In the genomic region with DNA sequence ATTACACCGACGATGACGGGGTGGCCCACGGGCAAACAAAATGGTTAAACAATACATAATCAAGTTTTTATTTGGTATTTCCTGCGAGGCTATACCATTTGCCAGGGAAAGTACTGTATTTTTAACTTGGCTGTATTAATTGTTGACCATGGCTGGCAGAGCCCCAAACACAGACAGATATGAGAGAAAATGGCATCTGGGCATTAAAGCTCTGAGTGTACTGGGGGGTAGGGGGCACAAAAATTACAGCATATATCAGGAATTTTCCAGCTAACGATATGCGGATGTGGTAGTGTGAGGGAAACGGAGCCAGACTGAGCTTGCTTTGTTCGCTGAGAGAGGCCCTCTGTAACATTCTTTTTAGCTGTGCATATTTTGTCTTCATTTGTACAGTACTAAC, we compare ENCODE assay signal across 7 mouse cellular contexts.
DNase-seq lines count a peak whose midpoint lies in the region; ATAC-seq and TF ChIP-seq lines count a peak whose summit lies in the region.
"Not testable (repeated sequence)": the region's sequence is repeated elsewhere in the genome, so short reads cannot be mapped to it uniquely, and the experiment has no call there.

No protein-coding gene starts in this region.

- ATAC-seq in forebrain, embryonic 13.5 days; forebrain, postnatal 0 days; hindbrain, embryonic 13.5 days (ENCODE audit: low FRiP score); lung, embryonic 15.5 days (ENCODE audit: borderline replicate concordance, extremely low read depth, low FRiP score, low TSS enrichment); midbrain, embryonic 14.5 days (ENCODE audit: low FRiP score, low TSS enrichment): not testable (repeated sequence)

- H3K9me3 ChIP-seq in forebrain, embryonic 13.5 days (replicated peaks); forebrain, postnatal 0 days (ENCODE audit: low read length); hindbrain, embryonic 13.5 days; lung, embryonic 15.5 days; midbrain, embryonic 14.5 days (ENCODE audit: control insufficient read depth, low read length): not testable (repeated sequence)

- peak overlapping the region; percentile 80 for H3K27ac ChIP-seq in forebrain, embryonic 13.5 days
- H3K27ac ChIP-seq in forebrain, postnatal 0 days (ENCODE audit: low read depth, low read length); hindbrain, embryonic 13.5 days; midbrain, embryonic 14.5 days (replicated peaks; ENCODE audit: low read depth, low read length): not testable (repeated sequence)
- H3K27ac ChIP-seq in lung, embryonic 15.5 days = peak overlapping the region; percentile 44; the same call in 1 of the 2 replicates

- TF ChIP-seq CTCF in forebrain, postnatal 0 days (IDR thresholded peaks at IDR 0.05; ENCODE audit: low read depth) = not testable (repeated sequence)

- peak; percentile 86 for DNase-seq in Muller cell, postnatal 12 days (ENCODE audit: inconsistent ontology term)
- DNase-seq in forebrain, postnatal 0 days = peak; percentile 45
- DNase-seq in kidney, postnatal 14 days = peak; percentile 18
- peak; percentile 33 for DNase-seq in midbrain, embryonic 14.5 days

- 15% methylated on average over 9 of the region's 9 CpGs for WGBS in forebrain, embryonic 13.5 days
- 16% methylated on average over 9 of the region's 9 CpGs for WGBS in forebrain, postnatal 0 days
- WGBS in hindbrain, embryonic 13.5 days = 48% methylated on average over 9 of the region's 9 CpGs
- 10% methylated on average over 9 of the region's 9 CpGs for WGBS in lung, embryonic 15.5 days
- 33% methylated on average over 9 of the region's 9 CpGs for whole genome bisulfite sequencing in midbrain, embryonic 14.5 days

- H3K4me3 ChIP-seq in forebrain, embryonic 13.5 days; forebrain, postnatal 0 days (ENCODE audit: low read depth, low read length); hindbrain, embryonic 13.5 days; lung, embryonic 15.5 days; midbrain, embryonic 14.5 days (replicated peaks; ENCODE audit: low read depth, low read length): not testable (repeated sequence)

- not testable (repeated sequence) for H3K27me3 ChIP-seq in forebrain, embryonic 13.5 days; forebrain, postnatal 0 days (ENCODE audit: insufficient read depth, low read length); hindbrain, embryonic 13.5 days; lung, embryonic 15.5 days; midbrain, embryonic 14.5 days (ENCODE audit: control insufficient read depth, insufficient read depth, low read length)

- not testable (repeated sequence) for H3K9ac ChIP-seq in forebrain, embryonic 13.5 days; forebrain, postnatal 0 days; hindbrain, embryonic 13.5 days; lung, embryonic 15.5 days; midbrain, embryonic 14.5 days (replicated peaks; ENCODE audit: low read length)

- peaks cover 22% of the 10 kb centered on the region for H3K4me1 ChIP-seq in forebrain, embryonic 13.5 days
- not testable (repeated sequence) for H3K4me1 ChIP-seq in forebrain, postnatal 0 days (ENCODE audit: insufficient read depth); hindbrain, embryonic 13.5 days (replicated peaks); midbrain, embryonic 14.5 days (ENCODE audit: control insufficient read depth, insufficient read depth, low read length)
- peaks cover 15% of the 10 kb centered on the region for H3K4me1 ChIP-seq in lung, embryonic 15.5 days

- peak overlapping the region; percentile 27 for H3K4me2 ChIP-seq in forebrain, embryonic 13.5 days
- H3K4me2 ChIP-seq in forebrain, postnatal 0 days (ENCODE audit: low read depth) = 0 out of 2 replicates have a peak overlapping the region, but pooled peaks have one; percentile 8
- 0 out of 2 replicates have a peak overlapping the region, but pooled peaks have one; percentile 23 for H3K4me2 ChIP-seq in hindbrain, embryonic 13.5 days
- not testable (repeated sequence) for H3K4me2 ChIP-seq in lung, embryonic 15.5 days; midbrain, embryonic 14.5 days (ENCODE audit: low read length)

- H3K36me3 ChIP-seq in forebrain, embryonic 13.5 days (ENCODE audit: poor library complexity, severe bottlenecking); forebrain, postnatal 0 days (ENCODE audit: insufficient read depth); hindbrain, embryonic 13.5 days; lung, embryonic 15.5 days; midbrain, embryonic 14.5 days (ENCODE audit: control insufficient read depth, insufficient read depth, low read length): not testable (repeated sequence)

Comparison
In these comparisons a context has a peak if more than half of its experiments do, and no peak if none do; other contexts are left out.
1. DNase-seq: peak in every context shown above with its lines; median percentile 86 in Muller cell, postnatal 12 days; 45 in forebrain, postnatal 0 days; 33 in midbrain, embryonic 14.5 days; 18 in kidney, postnatal 14 days.